Mouse (Mus musculus) c-Kit-positive CD71-positive TER-119-negative erythroid progenitor cells, embryonic 14.5 days (primary cell): ENCODE data around the gene Hist1h4d.
"Not testable (repeated sequence)": the region's sequence is repeated elsewhere in the genome, so short reads cannot be mapped to it uniquely, and the experiment has no call there.

Source experiments
- DNase-seq: peaks from one replicate; pipeline ENCODE4 v3.0.0-alpha.2; 2013; ENCODE audit warnings: low read depth

The Hist1h4d gene

GRCm38 (mm10) chr13:23573034-23573897 lies 8.1 kb upstream of the Hist1h4d start:
- DNase-seq: not testable (repeated sequence)

- DNase-seq: peak; percentile 96
Observed at GRCm38 (mm10) chr13:23573898-23574524, 7.4 kb upstream of the Hist1h4d start, which contains the start of the genes Hist1h2bf and Hist1h2ad. Gene Hist1h2bf (minus strand): TSS chr13:23574196. Gene Hist1h2ad (plus strand): TSS chr13:23574381.

- DNase-seq: not testable (repeated sequence)
Observed at GRCm38 (mm10) chr13:23574546-23575170, 6.7 kb upstream of the Hist1h4d start.

- DNase-seq: no peak
Observed at GRCm38 (mm10) chr13:23575271-23575851, 6.0 kb upstream of the Hist1h4d start, which contains the start of gene Hist1h3d. Gene Hist1h3d (plus strand): TSS chr13:23575763.

- DNase-seq: not testable (repeated sequence)
Observed at GRCm38 (mm10) chr13:23575864-23576313, 5.5 kb upstream of the Hist1h4d start.

GRCm38 (mm10) chr13:23576351-23576881 lies 5.0 kb upstream of the Hist1h4d start:
- DNase-seq: no peak

GRCm38 (mm10) chr13:23576906-23577639 lies 4.3 kb upstream of the Hist1h4d start:
- DNase-seq: no peak

GRCm38 (mm10) chr13:23577835-23578234 lies 3.6 kb upstream of the Hist1h4d start:
- no peak for DNase-seq

GRCm38 (mm10) chr13:23582219-23583056 lies 1.0 kb downstream of the Hist1h4d start:
- DNase-seq: no peak

GRCm38 (mm10) chr13:23583387-23584068 lies 2.1 kb downstream of the Hist1h4d start:
- no peak for DNase-seq

- no peak for DNase-seq
Observed at GRCm38 (mm10) chr13:23584331-23584730, 2.9 kb downstream of the Hist1h4d start.

- DNase-seq: no peak
Observed at GRCm38 (mm10) chr13:23585029-23585441, 3.6 kb downstream of the Hist1h4d start.

GRCm38 (mm10) chr13:23585442-23586098 lies 4.2 kb downstream of the Hist1h4d start:
- DNase-seq: not testable (repeated sequence)

GRCm38 (mm10) chr13:23586099-23586939 lies 4.9 kb downstream of the Hist1h4d start:
- DNase-seq: no peak

- no peak for DNase-seq
Observed at GRCm38 (mm10) chr13:23586940-23587225, 5.5 kb downstream of the Hist1h4d start.

- DNase-seq: no peak
Observed at GRCm38 (mm10) chr13:23591206-23591605, 9.8 kb downstream of the Hist1h4d start.

- not testable (repeated sequence) for DNase-seq
Observed at GRCm38 (mm10) chr13:23591886-23592285, 10.5 kb downstream of the Hist1h4d start.

GRCm38 (mm10) chr13:23592614-23593013 lies 11.2 kb downstream of the Hist1h4d start:
- no peak for DNase-seq
